Mouse (Mus musculus) heart, adult 8-10 months (tissue): ENCODE data around the gene Gfpt2. TPM values are rescaled to one million over a fixed set of nuclear protein-coding genes. Genes with fewer than 3 reads are reported as not detected.
"Not testable (repeated sequence)": the region's sequence is repeated elsewhere in the genome, so short reads cannot be mapped to it uniquely, and the experiment has no call there.

Experiments used
- DNase-seq: peaks from one replicate; pipeline ENCODE4 v3.0.0; 2022; ENCODE audit warnings: low spot score
- total RNA-seq, 4 experiments: library from RNA; stranded (reverse); gene quantifications; 2 replicates each; pipeline ENCODE4 v1.2.4; 2022

Gene Gfpt2
- total RNA-seq, result 10 to 100 TPM in 1 of 4 experiments, 1 to 10 TPM in 3; 6.6 to 12.9 (median 8.8) TPM

DNA sequence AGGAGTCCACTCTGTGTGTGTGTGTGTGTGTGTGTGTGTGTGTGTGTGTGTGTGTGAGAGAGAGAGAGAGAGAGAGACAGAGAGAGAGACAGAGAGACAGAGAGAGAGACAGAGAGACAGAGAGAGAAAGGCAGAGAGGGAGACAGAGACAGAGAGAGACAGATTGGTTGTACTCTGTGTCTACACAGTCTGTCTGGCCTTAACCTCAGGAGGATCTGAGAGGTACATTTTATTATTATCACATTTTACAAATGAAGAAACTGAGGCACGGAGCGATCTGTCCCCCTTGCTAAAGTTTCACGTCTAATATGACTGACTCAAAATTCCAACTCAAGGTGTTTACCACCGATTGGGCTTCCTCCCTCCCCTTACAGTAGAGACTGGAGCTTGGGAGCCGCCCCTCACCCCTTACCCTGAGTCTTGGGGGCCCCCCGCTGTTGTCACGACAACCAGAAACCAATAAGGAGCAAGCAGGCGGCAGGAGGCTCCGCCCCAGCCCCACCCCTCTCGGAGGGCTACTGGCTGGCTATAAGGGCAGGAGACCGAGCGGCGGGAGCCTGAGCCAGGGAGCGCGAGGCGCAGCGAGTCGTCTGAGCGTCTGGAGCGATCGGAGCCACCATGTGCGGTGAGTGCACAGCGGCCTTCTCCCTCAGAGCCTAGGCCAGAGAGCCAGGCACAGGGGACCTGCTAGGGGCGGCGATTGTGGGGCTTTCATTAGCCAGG lies at the start of gene Gfpt2:
Gfpt2 (plus strand) TSS at position 560 of the 723 bp plus-strand sequence.
- DNase-seq, result peak; percentile 78

DNA sequence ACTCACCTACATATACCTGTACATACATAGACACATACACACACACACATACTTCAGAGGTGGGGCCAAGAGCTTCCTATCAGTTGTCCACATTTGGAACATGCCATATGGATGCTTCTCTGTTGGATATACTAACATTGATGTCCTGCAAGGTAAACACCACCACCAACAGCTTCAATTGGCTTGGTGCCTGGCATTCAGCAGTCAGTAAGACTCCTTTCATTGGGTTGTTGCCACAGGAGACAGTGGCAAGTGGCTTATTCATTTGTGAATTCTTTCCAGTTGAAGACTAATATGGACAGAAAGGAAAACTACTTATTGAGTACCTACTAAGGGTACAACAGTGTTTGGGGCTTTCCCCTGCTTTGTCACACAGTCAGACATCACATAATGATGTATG lies 49.0 kb upstream of the Gfpt2 start:
- DNase-seq, result no peak

DNA sequence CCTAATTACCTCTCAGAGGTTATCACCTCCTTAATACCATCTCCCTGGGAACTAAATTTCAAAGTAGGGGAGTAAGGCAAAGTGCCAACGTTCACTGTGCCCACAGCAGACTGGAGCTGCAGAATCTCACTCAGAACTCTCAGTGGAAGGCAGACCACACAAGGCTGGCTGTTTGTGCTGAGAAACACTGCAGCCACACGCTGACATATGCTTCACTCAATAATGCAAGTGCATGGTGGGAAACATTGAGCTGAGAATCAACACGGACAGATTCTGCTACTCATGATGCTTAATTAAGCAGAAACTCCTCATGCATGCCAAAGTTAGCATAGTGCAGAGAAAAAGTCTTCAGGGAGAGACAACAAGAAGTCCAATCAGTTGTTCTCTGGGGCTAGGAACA lies 48.1 kb upstream of the Gfpt2 start:
- DNase-seq, result no peak

DNA sequence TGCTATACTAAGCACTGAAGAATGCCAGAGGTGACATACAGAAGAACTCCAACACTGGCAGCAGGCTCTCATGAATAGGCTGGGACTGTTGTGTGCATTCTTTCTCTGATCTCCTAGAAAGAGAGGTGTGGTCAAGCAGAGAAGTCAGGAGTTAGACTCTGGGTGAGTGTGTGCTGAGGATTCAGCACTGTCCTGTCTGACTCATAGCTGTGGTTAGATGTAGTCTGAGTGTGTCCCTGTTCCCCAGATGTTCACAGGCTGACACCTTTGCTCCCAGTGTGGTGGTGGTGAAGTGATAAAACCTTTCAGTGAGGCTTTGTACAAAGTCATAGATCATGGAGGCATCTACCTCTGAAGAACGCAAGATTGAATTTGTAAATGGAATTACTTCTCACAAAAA lies 47.2 kb upstream of the Gfpt2 start:
- no peak for DNase-seq

DNA sequence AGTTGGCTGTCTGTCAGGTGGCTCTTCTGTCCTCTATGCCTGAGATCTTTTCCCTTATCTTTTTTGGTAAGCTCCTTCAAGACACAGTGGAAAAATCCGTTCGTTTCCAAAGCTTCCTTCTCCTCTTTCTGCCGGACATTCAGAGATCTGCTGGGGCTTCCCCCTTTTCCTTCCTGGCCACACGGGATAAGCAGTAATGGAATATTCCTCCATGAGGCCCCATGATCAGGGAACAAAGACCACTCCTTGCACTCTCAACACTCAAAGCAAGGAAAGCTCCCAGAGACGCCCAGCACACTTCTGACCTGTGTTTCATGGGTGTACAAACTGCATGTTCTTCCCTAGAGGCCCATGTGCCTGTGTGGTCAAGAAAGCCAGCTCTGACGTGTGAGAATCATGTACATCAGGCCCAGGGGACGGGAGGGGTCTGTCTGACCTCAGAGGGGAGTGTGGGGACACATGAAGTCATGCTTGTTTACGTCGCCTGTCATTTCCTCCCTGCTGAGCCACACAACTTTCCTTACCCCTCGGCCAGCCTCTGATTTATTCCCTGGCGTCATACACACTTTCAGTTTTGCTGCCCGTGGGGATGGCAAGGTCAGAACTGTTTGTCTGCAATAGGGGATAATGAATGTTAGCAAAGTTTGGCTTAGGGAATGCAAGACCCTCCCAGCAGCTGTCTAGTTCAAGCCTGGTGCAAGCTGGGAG lies 38.9 kb upstream of the Gfpt2 start:
- peak; percentile 72 for DNase-seq

DNA sequence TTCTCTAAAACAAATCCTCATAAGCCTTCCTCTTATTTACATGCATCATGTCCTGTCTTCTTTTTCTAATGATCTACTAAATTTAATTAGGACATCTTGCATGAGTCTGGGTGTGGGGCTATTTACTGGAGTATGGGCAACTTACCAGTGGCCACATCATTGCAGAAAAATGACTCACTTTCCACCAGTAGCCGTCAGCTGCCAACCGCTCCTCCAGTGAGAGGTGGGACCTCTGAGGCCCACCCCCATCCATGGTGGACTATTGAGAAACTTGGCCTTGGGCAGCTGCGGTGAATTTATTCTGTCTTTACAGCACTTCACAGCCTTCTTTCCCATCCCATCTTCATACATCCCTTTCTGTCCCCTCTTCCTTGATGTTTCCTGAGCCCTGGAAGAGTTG lies 35.9 kb upstream of the Gfpt2 start:
- no peak for DNase-seq

DNA sequence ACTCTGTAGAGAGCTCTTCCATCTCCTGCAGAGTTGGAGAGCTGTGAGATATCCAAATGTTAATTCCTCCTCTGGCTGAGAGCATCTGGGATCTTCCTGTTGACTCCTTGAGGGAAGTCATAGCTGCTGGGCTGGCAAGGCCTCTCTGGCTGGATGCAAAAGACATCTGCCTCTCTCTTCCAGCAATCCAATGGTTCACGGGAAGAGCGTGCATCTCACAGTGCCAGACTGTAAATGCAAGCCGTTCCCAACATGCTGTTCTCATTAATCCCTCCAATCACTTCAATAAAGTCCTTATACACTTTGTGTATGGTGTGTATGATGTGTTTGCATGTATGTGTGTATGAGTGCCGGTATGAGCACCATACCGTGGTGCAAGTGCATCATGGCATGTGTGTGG lies 32.8 kb upstream of the Gfpt2 start:
- no peak for DNase-seq

DNA sequence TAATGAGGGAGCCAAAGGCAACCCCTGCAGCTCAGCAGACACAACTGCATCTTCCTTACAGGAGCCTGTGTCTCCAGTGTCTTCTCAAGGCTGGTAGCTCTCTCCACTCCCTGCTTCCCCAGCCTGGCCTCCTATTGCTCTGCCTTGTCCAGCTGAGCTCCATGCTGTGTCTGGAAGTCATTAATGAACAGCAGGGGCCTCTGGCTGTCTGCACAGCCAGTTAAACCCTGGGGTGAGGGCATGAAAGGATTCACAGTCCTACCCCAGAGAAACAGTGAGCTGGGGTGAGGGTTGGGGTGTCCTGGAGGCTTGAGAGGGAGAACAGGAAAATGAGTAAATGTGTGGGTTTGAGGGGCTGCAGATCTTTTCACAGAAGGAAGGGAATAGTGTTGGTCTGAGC lies 30.4 kb upstream of the Gfpt2 start:
- no peak for DNase-seq

DNA sequence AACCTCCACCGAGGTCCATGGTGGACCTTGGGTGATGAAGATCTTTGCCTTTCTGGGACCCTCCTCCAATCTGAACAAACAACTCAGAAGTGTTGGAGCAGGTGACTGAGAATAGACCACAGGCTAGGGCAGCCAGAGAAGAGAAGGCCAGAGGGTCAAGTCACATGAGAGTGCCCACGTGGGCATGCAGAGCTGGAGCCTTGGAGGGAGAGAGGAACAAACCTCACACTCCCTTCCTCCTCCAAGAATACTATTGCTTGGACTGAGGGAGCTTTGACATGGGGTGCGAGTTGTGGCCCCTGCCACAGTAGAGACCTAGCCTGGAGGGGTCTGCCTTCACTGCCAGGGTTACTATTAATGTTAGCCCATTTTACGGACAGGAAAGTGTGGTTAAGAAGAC lies 30.0 kb upstream of the Gfpt2 start:
- no peak for DNase-seq

DNA sequence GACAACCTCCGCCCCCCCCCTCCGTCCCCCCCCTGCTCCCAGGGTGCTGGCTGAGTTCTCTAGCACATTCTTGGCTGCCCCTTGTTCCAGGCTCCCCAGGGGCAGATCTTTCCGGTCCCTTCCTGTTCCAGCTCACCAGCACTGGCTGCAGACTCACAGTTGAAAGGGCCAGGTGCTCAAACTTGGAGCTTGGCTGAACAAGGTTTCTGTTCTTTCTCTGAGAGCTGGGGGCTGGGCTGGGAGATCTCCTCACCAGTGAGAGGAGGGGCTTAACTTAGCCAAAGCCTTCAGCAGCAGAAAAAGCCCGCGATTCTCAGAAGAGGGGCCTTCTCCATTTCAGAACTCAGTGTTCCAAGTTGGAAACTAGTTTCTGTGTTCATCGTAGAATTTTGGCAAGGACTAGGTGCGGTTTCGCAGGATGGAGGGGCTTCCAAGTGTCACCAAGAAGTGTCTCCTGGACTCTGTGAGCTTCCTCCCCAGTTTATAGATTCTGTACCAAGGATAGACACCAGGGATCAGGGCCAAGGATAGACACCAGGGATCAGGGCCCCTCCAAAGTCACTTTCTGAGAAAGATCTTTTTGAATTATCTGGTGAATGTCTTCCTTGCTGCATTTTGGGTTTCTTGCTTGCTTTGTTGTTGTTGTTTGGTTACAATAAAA lies 29.2 kb upstream of the Gfpt2 start:
- DNase-seq, result peak; percentile 84

DNA sequence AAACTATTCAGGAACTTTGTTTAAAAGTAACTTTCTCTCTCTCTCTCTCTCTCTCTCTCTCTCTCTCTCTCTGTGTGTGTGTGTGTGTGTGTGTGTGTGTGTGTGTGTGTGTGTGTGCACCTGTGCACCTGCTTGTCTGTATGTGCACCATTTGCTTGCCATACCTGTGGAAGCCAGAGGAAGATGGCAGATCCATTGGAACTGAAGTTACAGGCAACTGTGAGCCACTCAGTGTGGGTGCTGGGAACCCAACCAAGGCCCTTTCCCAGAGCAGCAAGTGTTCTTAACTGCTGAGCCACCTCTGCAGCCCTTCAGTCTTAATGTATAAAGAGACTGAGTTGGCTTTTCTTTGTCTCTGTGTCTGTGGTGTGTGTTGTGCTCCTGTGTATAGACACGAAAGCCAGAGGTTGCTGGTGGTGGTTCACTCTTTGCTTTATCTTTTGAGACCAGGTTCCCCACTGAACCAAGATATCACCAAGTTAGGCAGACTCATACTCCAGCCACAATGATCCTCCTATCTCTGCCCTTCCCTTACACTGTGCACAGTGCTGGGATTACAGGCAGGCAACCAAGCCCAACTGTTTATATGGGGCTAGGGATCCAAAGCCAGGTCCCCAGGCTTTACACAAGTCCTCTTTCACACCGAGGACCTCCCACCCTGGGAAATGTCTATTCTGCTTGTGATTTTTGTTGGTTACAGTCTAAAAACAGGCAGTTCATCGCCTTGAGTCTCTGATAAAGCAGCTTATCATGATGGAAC lies 28.4 kb upstream of the Gfpt2 start:
- DNase-seq, result no peak

DNA sequence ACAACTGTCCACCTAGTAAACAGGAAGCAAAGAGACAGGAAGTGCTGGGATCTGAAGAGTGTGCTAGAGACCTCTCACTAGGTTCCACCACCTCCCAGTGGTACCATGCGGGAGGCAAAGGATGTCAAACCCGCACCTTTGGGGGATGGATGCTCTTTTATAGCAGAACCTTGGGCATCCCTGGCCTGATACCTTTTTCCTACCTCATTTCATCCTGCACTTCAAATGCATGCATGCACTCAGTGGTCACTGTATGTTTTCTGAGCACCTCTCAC lies 27.9 kb upstream of the Gfpt2 start:
- DNase-seq, result no peak

DNA sequence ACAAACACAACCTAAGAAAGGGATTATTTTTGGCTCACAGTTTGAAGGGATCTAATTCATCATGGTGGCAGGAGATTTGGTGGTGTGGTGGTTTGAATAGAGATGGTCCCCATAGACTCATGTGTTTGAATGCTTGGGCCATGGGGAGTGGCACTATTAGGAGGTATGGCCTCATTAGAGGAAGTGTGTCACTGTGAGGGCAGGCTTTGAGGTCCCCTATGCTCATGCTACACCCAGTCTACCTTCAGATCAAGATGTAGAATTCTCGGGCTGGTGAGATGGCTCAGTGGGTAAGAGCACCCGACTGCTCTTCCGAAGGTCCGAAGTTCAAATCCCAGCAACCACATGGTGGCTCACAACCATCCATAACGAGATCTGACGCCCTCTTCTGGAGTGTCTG lies 26.5 kb upstream of the Gfpt2 start:
- DNase-seq, result not testable (repeated sequence)

DNA sequence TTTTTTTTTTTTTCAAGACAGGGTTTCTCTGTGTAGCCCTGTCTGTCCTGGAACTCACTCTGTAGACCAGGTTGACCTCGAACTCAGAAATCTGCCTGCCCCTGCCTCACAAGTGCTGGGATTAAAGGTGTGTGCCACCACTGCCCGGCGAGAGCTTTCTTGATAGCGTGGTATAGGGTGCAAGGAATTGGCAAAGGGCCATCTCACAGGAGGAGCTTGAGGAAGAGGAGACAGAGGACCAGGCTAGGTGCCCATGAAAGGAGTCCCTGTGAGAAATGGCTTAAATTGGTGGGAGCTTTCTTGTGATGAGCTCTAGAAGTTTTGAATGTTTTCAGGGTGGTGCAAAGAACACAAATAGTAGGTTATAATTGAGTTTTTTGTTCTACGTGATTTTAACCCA lies 25.2 kb upstream of the Gfpt2 start:
- no peak for DNase-seq

DNA sequence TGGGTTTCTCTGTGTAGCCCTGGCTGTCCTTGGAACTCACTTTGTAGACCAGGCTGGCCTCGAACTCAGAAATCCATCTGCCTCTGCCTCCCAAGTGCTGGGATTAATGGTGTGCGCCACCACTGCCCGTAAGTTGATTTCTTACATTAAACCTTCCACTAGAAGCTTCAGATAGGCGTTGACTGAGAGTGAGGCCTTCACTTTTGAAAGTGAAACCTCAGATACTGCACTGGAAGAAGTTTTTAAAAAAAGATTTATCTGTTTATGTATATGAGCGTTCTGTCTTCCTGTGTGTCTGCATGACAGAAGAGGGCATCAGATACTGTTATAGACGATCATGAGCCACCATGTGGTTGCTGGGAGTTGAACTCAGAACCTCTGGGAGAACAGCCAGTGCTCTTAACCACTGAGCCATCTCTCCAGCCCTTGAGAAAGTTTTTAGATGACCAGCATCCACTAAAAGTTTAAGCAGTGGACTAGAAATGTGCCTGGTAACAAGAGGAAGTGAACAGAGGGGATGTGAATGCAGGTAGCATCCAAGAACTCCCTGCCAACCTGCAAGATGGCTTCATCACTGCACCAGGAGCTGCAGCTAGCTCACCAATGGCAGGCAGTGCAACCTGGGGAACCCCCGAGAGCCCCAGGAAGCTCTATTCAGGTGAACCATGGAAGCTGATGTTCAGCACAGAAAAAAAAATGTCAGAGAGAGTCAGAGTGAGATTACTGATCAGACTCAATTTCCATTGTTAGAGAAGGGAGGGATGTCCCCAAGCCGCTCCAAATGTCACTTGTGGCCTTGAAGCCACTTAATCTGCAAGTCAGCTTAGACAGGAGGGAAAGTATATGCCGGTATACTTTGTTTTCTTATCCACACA lies 23.1 kb upstream of the Gfpt2 start:
- DNase-seq, result no peak

DNA sequence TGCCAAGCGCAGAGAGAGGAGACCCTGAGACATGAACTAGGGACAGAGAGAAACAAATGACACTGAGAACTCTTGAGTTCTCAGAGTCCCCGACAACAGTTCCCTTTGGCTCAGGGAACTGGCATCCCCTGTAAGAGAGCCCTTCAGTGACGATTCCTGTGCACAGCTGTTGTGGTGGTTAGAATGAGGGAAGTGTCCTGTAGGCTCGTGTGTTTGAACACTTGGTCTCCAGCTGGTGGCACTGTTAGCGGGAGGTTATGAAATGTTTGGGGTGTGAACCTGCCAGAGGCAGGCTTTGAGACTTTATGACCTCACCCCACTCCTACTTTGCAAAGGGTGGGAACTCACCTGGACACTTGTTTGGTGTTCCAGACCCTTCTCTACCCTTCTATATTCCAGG lies 21.7 kb upstream of the Gfpt2 start:
- no peak for DNase-seq

DNA sequence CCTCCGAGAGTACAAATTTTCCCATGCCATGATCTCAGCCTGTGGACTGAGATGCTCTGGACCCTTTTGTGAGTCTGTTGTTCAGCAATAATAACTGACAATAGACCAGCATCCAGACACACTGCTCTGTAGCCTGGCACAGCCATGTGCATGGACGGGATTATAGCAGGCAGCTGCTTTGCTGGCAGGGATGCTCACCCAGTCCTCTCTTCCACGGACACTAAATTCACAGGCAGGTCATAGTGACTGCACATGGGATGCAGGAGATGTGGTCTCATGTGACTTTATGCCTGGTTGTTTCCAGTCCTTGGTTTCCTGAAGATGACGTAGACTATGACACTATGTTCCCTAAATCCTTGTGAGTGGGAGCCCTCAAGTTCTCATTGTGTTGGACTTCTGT lies 19.1 kb upstream of the Gfpt2 start:
- DNase-seq, result no peak

DNA sequence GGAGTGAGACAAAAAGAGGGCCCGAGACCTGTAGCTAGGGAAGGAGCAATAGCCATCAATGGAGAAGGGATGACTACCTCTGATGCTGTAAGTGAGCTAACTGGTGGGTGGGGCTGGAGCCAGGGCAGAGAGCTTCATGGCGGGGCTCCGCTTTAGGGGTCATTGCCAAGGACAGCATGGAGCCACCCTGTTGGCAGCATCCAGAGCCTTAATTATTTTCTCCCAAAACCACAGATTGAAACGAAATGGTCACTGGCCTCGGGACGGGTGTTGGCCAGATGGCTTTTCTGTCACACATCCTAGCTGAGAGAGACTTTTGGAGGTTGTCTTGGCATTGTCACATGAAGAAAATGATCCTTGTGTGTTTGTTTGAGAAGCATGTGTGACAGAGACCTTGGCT lies 15.1 kb upstream of the Gfpt2 start:
- DNase-seq, result no peak

DNA sequence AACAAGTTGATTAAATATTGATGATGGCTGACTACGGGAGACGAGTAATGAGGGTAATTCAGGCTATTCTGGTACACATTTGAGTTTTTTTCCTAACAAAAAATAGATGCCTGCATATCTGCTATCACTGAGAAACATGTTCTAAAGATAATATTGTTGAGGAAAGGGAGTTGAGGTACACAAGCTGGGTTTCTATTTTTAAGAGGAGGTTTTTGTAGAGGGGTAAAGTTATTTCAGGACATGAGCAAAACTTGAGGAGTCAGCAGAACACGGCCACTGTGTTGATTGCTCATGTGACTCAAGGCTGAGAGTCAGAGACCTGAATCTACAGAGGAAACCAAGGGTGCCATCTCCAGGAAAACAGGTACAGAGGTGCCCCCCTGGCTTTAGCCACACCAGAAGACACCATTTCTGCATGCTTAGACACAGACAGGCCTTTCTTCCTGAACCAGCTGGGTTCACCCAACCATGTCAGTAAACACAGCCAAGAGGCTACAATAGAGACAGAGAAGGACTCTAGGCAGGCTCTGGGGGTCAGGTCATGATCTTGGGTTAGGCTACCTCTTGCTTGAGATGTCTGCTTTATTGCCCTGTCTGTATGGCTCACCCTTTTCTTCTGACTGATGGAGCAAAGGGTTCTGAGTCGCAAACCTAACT lies 13.7 kb upstream of the Gfpt2 start:
- DNase-seq, result no peak

DNA sequence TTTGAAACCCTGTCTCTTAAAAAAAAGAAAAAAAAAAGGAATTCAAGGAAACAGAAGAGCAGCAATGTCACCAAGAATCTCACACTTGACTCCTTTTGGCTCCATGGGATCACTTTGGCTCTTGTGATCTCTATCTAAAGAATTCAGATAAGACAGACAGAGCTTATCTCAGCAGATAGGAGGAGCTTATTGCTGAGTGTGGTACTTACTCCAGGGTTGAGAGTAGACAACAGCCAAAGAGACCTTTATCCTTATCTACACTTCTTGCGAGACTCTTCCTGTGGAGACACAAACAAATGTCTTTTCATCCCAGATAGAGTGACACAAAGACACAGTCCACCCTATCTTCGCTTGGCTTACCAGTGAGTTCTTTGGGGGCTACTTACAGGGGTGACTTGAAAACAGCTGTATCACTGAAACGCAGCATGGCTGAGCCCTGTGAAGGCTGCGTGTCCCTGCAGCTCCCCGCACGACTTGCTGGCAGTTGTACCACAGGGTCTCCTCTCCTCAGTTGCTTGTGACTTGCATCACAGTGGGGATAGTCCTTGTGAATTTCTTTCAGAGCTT lies 12.1 kb upstream of the Gfpt2 start:
- no peak for DNase-seq

DNA sequence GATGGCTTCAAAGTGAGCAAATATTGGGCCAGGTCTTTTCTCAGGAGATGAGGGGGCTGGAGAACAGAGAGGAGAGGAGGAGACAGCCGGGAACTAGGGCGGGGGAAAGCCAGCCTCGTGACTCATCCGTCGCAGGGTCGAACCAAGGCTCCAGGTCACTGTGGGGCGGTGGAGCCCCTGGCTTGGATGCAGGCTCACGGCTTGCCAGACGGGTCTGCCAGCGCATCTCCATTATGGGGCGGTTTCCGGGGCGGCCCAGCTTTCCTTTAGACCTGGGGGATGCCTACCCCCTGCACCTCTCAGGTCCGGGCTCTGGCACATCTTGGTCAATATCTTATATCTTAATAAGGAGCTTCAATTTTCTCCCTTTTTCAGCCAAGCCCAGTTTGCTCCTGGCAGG lies 847 bp upstream of the Gfpt2 start:
- no peak for DNase-seq
